Mouse (Mus musculus) embryo, embryonic 11 days (tissue): ENCODE measurements around the gene Slc26a1.
"Not testable (repeated sequence)": the region's sequence is repeated elsewhere in the genome, so short reads cannot be mapped to it uniquely, and the experiment has no call there.

Source experiments
- DNase-seq: peaks from one replicate; pipeline ENCODE4 v3.0.0-alpha.2; 2015

Slc26a1 gene

GRCm38 (mm10) chr5:108655381-108655780 lies 20.0 kb downstream of the Slc26a1 start:
- DNase-seq = no peak

- DNase-seq = no peak
Measured at GRCm38 (mm10) chr5:108654444-108654990, 20.9 kb downstream of the Slc26a1 start.

GRCm38 (mm10) chr5:108653341-108653740 lies 22.0 kb downstream of the Slc26a1 start:
- no peak for DNase-seq

- peak; percentile 78 for DNase-seq
Measured at GRCm38 (mm10) chr5:108651823-108652222, 23.5 kb downstream of the Slc26a1 start.

- DNase-seq = no peak
Measured at GRCm38 (mm10) chr5:108651136-108651720, 24.1 kb downstream of the Slc26a1 start.

- DNase-seq = no peak
Measured at GRCm38 (mm10) chr5:108650341-108650740, 25.0 kb downstream of the Slc26a1 start.

GRCm38 (mm10) chr5:108648937-108649576 lies 26.3 kb downstream of the Slc26a1 start:
- no peak for DNase-seq

- DNase-seq = no peak
Measured at GRCm38 (mm10) chr5:108647820-108648465, 27.4 kb downstream of the Slc26a1 start.

- no peak for DNase-seq
Measured at GRCm38 (mm10) chr5:108647311-108647710, 28.1 kb downstream of the Slc26a1 start.

GRCm38 (mm10) chr5:108646343-108646660 lies 29.1 kb downstream of the Slc26a1 start:
- no peak for DNase-seq

GRCm38 (mm10) chr5:108645651-108646342 lies 29.6 kb downstream of the Slc26a1 start:
- no peak for DNase-seq

GRCm38 (mm10) chr5:108643674-108644073 lies 31.7 kb downstream of the Slc26a1 start:
- no peak for DNase-seq

GRCm38 (mm10) chr5:108636172-108636571 lies 39.2 kb downstream of the Slc26a1 start:
- DNase-seq = no peak

GRCm38 (mm10) chr5:108634088-108634487 lies 41.3 kb downstream of the Slc26a1 start:
- DNase-seq = not testable (repeated sequence)

- no peak for DNase-seq
Measured at GRCm38 (mm10) chr5:108633676-108634075, 41.7 kb downstream of the Slc26a1 start.

GRCm38 (mm10) chr5:108629634-108630483 lies 45.5 kb downstream of the Slc26a1 start, which contains the start of the genes Gak and Tmem175:
TSS of gene Gak (minus strand) at chr5:108629755.
TSS of gene Tmem175 (plus strand) at chr5:108629770.
- DNase-seq = peak; percentile 98

GRCm38 (mm10) chr5:108628891-108629633 lies 46.3 kb downstream of the Slc26a1 start:
- DNase-seq = no peak

GRCm38 (mm10) chr5:108626050-108626660 lies 49.2 kb downstream of the Slc26a1 start:
- no peak for DNase-seq

- no peak for DNase-seq
Measured at GRCm38 (mm10) chr5:108621870-108622269, 53.5 kb downstream of the Slc26a1 start.
